Mouse (Mus musculus) retina, adult 2 months (tissue): Measurements from ENCODE around the gene Hs3st5.
A peak's percentile ranks its signal among the peaks of the same experiment; 100 is the strongest.
"Not testable (repeated sequence)": the region's sequence is repeated elsewhere in the genome, so short reads cannot be mapped to it uniquely, and the experiment has no call there.

ENCODE experiments used
- DNase-seq: peaks from one replicate; pipeline ENCODE4 v3.0.0-alpha.2; 2012; ENCODE audit warnings: low read depth, low spot score

Gene Hs3st5

DNA sequence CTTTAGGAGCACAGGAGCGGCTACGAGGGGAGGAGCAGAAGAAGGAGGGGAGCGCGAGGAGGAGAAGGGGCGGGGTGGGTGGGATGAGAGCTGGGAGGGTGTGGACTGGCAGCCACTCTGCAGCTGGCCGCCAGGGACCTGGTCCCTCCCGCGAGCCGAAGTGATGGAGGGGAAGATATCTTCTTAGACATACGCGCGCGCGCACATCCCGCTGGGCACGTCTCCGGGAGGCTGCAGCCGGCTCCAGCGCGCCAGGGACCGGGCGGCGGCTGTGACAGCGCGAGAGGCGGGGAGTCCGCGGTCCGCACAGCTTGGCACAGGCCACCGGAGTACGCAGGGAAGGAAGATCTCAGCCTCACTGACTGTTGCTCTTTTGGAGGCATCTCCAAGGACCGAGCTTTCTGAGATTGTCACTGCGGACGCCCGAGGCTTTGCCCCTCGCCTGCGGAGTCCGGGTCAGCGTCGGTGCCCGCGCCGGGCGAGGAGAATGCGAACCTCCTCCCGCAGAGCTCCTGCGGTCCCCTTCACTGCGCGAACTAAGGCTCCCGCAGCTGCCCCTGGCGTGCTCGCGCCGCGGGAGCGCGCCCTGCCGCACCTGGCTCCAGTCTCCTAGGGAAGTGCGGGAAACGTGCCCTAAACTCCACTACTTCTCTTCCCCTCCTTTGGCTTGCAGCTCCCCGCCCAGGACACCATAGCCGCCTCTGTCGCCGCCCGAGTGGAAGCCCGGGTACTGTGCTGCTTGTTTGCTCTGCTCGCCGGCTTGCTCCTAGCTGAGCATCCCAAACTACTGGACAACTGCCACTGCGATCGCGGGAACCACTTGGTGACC is at the start of gene Hs3st5:
Gene Hs3st5 (plus strand): TSS at position 88 of the 829 bp plus-strand sequence.
- DNase-seq = no peak

DNA sequence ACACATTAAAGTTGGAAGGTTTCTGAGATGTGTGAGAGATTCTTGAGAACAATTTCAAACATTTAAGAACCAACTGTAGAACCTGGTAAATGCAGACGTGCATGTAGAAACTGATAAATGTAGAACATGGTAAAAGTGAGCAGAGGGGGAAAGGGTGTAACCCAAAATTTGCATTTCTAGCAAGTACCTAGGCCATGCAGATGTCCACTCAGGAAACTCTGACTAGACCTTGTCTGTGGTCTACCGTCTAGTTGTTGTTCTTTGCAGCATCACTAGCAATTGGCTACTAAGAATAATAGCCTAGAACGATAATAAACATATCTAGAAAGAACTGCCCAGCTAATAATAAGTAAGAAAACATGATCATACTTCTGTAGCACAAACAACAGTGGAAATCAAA is 38.0 kb upstream of the Hs3st5 start:
- DNase-seq = no peak

DNA sequence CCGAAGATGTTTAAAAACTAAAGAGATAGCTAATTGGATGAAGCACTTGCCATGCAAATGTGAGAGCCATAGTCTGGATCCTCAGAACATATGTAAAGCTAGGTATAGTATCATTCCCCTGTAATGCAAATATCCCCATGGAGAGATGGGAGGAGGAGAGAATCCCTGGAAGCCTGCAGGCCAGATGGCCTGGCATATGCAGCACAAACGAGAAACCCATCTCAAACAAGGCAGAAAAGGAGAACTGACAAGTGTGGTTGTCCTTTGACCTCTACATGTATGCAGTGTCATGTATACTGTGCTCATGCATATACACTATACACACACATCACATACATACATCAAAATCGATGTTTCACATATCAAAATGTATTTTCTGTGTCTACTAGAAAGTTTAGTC is 35.5 kb upstream of the Hs3st5 start:
- DNase-seq = no peak

DNA sequence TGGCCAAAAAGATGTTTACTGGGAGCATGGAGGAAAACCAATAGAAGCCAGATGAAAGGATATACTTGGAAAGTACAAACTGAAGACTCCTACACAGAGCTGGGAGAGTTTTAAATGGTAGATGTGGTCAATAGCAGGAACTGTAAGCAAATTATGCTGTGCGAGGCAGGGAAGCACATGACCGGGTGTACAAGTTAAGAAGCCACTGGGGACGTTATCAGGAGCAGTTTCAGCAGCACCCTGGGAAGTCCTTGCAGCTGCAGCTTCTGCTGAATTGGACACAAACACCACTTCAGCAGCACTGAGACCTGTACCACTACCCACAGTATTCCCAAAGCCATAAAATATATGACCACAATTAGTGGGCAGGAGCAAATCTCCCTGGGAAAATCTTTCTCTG is 31.8 kb upstream of the Hs3st5 start:
- DNase-seq = no peak

DNA sequence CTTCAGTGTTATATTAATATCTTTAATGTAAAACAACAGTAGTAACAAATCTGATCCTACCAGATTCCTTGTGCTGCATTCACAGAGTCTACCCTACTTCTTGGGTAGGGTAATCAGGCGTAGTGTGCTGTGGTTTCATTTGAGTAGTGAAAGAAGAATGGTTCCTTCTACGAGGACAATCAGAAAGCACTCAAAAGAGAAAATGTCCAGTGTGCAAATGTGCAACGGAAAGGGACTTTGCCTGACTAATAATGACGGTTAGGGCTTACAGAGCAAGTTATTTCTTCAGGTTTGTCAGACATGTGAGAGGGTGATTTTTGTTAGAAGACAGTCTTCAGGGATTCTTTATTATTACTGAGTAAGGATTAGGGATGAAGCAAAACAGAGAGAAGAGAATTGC is 29.1 kb upstream of the Hs3st5 start:
- DNase-seq = no peak

DNA sequence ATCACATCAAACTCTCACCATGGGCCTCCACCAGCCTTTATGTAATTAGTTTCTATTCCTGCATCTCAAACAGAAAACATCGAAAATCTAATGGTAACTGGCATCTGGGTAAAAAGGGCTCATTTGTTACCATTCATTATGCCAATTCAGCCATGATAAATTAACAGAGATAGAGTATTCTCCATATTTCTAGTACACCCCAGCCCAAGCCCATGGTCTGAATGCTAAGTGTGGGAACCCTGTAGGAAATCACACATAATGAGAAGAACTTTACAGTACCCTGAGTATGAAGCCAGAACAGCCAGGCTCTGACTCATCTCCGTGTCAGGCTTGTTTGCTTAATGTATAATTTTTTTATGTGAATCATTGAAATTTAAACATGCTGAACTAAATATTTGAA is 23.3 kb upstream of the Hs3st5 start:
- no peak for DNase-seq

DNA sequence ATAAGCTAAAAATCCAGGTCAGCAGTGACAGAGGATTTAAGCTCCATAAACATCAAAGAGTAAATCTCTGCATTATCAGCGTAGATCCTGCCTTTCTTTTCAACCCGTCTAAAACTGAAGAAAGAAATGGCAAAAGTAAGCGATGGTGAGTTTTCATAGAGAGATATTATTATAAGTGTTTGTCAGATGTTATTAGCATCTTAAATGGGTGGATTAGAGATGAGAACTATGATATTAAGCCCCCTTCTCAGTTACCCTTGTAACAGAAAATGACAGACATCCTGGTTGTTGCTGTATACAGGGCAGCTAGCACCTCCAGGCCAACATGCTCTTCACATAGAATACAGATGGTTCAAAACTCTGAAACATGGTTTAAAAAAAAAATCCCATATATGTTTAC is 22.6 kb upstream of the Hs3st5 start:
- no peak for DNase-seq

DNA sequence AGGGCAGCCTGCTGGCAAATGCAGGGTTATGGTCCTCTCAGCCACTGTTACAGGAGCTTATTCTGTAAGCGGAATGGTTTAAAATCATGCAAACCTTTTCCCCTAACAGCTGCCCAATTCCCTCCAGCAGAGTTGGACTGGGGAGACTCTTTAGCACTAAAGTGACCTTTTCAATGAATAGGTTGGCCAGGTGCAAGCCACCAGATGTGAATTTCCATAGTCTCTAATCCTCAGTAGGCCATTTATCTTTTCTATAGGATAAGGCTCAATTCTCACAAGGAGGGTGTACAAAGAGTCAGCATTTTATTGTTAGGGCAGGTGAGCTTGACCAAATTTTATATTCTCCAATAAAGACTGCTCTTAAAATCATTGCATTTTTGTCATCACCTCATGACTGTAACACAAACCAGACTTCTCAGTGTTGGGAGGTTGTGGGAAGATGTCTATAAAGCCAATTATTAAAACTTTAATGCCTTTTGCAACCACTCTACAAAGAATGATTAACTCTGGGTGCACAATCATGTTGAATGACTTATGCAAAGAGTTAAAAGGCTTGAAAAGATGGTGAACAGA is 21.8 kb upstream of the Hs3st5 start:
- DNase-seq = no peak

DNA sequence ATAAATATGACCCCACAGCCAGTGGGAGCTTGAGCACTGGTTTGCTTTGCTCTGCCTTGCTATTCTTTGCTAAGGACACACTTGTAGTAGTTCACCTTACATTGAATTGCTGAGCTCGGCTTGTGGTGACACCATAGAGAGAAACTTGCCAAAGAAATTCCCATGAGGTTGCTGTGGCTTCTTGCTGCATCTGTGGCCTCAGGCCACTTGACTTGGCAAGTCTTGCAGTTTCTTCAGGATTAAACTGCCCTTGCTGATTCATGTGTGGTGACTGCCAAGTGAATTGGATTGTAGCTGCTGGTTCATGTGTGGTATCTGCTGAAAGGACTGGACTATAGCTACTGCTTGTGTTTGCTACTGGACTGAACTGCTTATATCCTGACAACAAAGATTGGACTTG is 13.0 kb upstream of the Hs3st5 start:
- no peak for DNase-seq

DNA sequence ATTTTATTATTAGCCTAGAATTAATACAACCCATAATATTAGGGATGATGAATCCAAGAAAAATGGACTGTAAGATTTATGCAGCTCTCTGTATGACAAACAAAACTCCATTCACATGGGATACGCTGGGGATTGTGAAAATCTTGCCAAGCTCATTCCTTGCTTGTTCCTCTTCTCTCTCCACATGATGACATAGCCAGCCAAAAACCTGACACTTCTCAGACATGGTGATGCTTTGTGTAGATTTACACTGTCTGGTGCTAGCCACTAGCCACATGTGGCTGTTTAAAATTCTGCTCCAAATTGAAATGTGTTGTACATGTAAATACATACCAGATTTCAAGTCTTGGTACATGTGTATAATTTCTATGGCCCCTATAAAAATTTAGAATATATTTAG is 6.9 kb upstream of the Hs3st5 start:
- no peak for DNase-seq

DNA sequence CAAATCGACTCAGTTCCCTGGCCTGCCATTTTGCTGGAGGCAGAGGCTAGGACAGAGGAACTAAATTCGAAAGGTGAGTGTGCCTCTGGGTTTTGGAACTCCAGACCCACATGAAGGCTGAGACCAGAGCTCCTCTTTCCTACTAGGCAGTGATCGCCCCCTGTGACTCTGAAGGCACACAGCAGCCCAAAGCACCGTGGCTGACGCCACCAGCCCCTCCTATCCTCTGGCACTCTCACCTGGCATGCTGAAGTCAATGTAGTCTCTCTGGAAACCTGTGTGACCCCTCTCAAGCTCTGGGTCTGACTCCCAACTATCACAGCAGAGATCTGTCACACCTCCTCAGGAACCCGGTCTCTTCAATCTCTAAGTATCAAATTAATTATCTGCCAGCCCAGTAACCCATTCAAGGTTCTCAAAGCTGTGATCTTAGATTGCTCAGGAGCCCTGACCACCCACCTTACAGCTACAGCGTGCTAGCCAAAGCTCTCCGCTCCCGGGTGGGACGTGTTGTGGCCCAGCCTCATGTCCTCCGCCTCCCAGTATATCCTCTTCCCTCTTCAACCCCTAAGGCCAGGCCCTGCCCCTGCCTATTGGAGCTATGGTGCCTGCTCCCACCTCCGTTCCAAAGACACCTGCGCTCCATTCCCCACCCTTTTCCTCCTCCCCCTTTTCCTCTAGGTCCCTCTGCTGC is 434 bp upstream of the Hs3st5 start:
- no peak for DNase-seq

DNA sequence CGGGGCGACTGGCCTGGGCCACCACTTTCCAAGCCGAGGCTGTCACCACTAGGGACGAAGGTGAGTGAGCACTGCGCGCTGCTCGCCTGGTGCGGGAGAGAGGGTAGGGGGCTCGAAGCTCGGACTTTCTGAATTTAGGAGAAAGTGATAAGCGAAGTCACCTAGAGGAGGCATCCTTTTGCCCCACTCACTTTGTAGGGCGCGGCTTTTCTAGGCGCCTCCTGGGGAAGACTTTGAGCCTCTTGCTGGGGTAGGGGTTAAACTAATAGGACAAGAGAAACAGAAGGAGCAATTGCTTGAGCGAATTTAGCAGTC is 899 bp downstream of the Hs3st5 start:
- no peak for DNase-seq

DNA sequence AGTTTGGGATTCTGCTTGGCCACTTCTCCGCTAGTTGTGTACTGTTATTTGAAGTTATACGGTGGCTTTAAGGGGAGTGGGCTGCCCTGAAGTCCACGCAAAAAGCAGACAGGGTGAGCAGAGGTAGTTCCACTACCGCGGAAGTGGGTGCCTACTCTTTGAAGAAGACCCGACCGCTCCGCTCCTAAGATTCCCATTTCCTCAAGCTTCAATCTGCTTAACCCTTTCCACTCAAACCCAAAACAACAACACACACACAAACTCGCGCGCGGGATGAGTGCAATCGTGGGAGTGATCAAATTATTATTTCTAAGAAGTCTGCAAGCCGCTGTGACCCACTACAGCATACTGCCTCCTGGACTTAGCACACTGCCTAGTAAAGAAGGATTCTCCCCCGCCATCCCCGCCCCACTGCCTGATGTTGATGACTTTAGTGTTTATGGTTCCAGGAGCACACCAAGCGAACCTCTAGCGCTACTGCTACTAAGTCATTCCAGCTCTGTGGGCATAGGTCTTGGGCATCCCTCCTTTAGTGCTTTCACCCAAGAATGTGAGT is 1.5 kb downstream of the Hs3st5 start:
- DNase-seq = no peak

DNA sequence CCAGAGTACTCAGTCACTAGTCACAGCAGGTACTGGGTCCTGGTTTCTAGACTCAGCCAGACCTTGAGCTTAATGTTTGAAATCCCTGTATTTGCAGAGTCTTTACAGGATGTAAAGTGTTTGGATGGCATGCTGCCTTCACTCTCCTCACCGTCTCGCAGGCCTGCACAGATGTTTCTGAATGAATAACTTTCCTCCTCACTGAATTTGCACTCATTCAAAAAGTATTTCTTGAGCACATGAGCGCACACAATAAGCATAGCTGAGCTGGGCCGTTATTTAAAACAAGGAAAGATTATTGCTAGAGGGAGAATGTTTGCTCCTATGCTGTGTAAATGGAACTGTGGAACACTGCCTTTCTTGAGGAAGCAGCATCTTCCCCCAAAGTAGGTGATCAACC is 2.9 kb downstream of the Hs3st5 start:
- DNase-seq = no peak

DNA sequence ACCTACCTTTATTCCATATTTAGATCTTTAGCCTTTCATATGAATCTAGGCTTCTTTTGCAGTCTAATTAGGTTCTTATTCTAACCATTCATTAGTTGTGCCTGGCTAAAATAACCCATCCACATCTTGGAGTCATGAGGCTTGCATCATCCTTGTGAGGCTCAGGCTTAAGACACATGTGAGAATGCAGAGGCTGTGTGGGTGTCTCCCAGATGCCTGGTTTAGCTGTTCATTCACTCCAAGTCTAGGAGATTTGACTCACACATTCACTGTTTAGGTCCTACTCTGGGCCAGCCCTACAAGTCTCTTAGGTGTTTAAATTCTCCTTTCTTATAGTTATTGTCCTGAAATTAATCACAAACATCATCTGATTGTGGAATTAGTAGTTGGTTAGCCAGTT is 17.3 kb downstream of the Hs3st5 start:
- DNase-seq = no peak

DNA sequence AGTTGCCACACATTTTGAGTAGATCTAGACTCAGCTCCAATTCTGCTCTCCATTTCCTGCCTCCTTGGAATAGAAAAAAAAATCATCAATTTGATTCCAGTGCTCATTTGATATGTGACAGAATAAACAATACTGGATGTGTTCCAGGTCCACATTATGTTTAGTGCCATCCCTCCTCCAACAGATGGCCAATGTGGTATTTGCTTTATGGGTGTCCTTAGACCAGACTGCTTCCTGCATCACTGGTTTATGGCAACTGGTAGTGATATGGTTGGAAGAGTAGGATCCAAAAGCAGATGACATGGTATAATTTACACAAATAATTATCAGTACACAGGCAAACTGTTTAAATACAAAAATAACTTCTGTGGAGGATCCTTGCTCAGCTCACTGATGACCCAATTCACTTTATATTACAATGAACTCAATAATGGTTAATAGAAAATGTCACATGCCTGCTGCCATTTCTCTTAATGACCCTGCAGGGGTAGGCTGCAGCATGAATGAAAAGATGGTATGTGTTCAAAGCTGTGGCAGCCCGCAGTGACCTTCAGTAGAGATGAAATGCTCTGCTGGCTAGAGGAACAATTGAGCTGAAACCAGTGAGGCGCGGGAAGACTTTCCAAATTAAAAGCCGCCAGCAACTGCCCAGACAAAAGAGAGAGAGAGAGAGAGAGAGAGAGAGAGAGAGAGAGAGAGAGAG is 27.2 kb downstream of the Hs3st5 start:
- DNase-seq = no peak

DNA sequence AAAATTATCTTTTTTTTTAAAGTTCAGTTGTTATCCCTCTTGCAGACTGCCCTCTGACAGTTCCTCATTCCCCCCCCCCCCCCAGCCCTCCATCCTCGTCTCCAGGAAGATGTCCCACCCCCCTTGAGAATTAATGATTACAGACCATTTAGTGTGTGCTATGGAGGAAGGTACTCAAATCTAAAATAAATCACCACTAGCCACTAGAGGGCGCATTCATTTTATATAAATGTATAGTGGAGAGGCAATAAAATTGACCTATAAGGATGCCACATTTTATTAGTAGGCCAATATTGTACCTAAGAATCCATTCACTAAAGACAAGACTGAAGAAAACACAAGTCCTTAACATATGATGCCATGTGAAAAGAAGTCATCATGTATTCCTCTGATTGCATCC is 40.0 kb downstream of the Hs3st5 start:
- DNase-seq = peak; percentile 23

DNA sequence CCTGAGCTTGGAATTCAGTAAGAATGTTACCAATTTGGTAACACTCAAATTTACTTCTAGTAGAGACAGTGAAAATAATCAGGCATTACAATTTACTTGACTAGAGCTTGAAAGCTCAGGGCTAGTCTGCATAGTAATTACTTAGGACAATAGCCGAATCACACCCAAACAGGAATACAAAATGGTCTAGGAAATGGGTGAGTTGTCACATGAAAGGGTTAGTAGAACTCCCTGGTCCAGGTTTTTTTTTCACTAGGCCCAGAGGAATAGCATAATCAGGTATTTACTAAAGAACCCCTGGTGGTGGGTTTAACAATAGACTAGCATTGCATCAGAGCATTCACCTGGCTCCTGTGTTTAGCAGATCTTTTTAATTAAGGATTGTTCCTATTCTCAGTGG is 41.1 kb downstream of the Hs3st5 start:
- DNase-seq = not testable (repeated sequence)

DNA sequence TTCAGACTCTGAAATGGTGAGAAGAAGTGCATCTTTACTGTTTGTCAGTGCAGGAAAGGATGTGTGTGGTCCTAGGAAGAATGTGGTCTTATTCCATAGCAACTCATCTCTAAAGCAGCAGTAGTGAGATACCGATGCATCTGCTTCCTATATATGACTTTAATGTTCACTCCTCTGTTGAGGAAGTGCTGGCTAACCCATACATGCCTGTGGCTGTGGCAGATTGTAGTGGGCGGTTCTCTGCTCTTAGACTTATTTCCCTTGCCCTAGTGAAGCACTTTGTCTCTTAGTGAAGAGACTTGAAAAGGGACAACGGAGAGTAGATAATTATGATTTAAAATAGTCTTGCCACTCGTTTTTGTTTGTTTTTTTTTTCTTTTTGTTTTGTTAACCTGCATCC is 47.4 kb downstream of the Hs3st5 start:
- no peak for DNase-seq

DNA sequence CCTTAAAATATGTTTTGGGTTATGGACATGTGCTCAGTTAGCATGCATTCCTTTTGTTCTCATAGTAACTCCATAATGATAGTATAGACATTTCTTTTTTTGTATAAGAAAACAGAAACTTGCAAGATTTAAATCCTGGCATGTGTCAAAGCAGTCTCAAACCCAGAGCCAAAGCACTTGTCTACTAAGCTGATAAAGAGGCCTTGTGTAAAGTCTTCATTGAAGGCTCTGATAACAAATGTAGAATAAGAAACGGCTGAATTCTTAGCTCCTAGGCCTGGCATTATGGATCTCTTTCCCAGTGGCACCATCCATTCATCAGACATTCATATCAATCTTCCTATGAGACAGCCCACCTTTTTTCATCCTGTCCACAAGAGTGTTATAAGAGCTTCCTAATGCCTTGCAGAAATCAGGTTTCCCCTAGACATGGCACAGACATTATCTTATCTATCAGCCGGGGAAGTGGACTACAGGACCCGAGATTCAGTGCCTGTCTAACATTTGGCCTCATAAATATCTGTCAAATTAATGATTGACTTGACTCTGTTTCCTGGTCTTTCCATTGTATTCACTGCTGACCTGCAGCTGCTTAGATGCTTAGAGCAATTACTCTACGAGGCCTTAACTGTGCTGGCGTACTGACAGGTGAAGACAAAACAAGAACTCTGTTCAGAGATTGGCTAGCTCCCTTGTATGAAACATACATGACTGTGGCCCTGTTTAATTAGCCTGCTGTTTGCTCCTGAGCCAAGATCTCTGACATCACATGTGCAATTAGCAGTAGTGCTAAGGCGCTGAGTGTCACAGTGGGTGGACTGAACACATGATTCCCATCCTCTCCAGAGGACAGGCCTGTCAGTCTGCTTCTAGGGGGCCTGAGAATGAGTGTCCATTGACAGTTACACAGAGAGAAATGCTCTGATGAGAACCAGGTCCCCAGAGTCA is 48.6 kb downstream of the Hs3st5 start:
- no peak for DNase-seq

DNA sequence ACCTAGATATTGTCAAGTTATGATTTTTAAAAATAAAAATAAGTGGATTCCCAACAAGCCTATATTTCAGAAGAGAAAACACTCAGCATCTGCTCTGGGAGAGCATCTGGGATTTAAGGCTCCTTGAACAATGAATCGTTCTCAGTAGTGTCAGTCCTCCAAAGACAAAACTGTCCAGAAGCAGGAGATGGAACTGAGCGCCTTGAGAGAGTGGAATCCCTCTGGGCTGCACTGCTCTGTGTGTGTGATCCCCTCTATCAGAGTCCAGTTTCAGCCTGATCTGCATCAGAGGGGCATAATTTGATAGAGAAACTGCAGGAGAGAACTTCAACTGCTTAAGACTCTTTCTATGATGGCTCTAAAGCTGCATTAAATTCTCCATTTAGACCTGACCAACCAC is 49.5 kb downstream of the Hs3st5 start:
- DNase-seq = no peak
